ENCODE assay signal across 8 mouse cellular contexts in the genomic region with DNA sequence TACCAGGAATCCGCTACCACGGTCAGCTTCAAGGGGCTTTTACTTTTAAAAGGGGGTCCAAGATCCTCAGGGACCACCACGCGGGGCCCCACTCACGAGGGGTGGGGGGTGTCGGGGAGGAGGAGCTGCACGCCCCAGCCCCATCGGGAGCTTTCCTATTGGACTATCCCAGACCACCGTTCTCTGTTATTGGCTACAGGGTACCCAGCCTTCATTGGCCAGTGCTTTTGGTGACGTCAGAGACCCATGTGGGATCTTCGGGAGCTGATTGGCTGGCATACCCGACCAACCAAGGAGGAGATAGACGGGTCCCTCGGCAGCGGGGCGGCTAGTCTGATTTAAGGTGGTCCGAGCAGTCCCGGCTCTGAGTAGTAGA. TPM values are rescaled to one million over a fixed set of nuclear protein-coding genes. Genes with fewer than 3 reads are reported as not detected.
DNase-seq lines count a peak whose midpoint lies in the region; ATAC-seq lines count a peak whose summit lies in the region.

No protein-coding gene starts in this region.

- H3K27ac ChIP-seq in intestine, embryonic 14.5 days (ENCODE audit: low read depth), result peak overlapping the region; percentile 86

- peak overlapping the region; percentile 36; the same call in 1 of the 2 replicates for H3K9ac ChIP-seq in intestine, embryonic 14.5 days (ENCODE audit: low read length)

- intact Hi-C loops in left cerebral cortex, postnatal 14 days (cut with DNase I), result no loop called here

- DNase-seq in adrenal gland, adult 18-20 months (ENCODE audit: low spot score in 2 of 2), result peak; percentile 92 to 94
- DNase-seq in embryo, embryonic 11 days, result peak; percentile 99
- DNase-seq in gastrocnemius, postnatal 25 days, result peak; percentile 99
- DNase-seq in intestine, embryonic 14.5 days (ENCODE audit: low spot score), result peak; percentile 95
- DNase-seq in left cerebral cortex, postnatal 14 days (ENCODE audit: low spot score in 2 of 2), result peak; percentile 100
- peak; percentile 98 for DNase-seq in mesoderm, embryonic 11.5 days (ENCODE audit: low read depth, low spot score)
- DNase-seq in right cerebral cortex, postnatal 36 days (ENCODE audit: low spot score in 2 of 2), result peak; percentile 99
- peak; percentile 98 for DNase-seq in yolk sac, embryonic 10.5 days (ENCODE audit: low spot score)

- peak; percentile 88 for ATAC-seq in intestine, embryonic 14.5 days (replicated peaks; ENCODE audit: low FRiP score, low TSS enrichment, low read depth)

- WGBS in intestine, embryonic 14.5 days, result under 1% methylated on average over 18 of the region's 18 CpGs

- peak overlapping the region; percentile 48 for H3K4me3 ChIP-seq in intestine, embryonic 14.5 days (ENCODE audit: low read depth, low read length)

- peak overlapping the region; percentile 80 for H3K4me2 ChIP-seq in intestine, embryonic 14.5 days (ENCODE audit: low read length)

- H3K4me1 ChIP-seq in intestine, embryonic 14.5 days (replicated peaks; ENCODE audit: control insufficient read depth, insufficient read depth, low read length), result peaks cover 58% of the 10 kb centered on the region

- peaks cover 10% of the 10 kb centered on the region for H3K27me3 ChIP-seq in intestine, embryonic 14.5 days (replicated peaks; ENCODE audit: control insufficient read depth, insufficient read depth, low read length)

- H3K36me3 ChIP-seq in intestine, embryonic 14.5 days (ENCODE audit: control insufficient read depth, insufficient read depth, low read length), result peaks cover 5% of the 10 kb centered on the region

- no peaks in the 10 kb centered on the region for H3K9me3 ChIP-seq in intestine, embryonic 14.5 days (ENCODE audit: control insufficient read depth, low read length)

RNA-seq across cellular contexts. Expression of a gene that starts 2.9 kb away (rescaled TPM):
- 10 to 100 TPM; 58.2 to 65.6 TPM for total RNA-seq in adrenal gland, adult 18-20 months (2021)
- total RNA-seq in gastrocnemius, postnatal 25 days (2021), result 1 to 10 TPM; 5.3 to 6.2 TPM
- polyA plus RNA-seq in intestine, embryonic 14.5 days (2014; fragmentation: Nextera tagmentation; extraction: Ambion mirVana), result 15.8 and 17.8 TPM in 2 replicates
- total RNA-seq in left cerebral cortex, postnatal 14 days (2021), result 10 to 100 TPM; 14.1 to 15.9 TPM

RNA-seq across cellular contexts. Expression of a gene that starts 12.2 kb away (rescaled TPM):
- total RNA-seq in adrenal gland, adult 18-20 months (2021), result 1,000 to 10,000 TPM in 1 of 2 experiments, 100 to 1,000 TPM in 1; 911 to 1,138 TPM
- total RNA-seq in gastrocnemius, postnatal 25 days (2021), result 100 to 1,000 TPM; 845 to 891 TPM
- polyA plus RNA-seq in intestine, embryonic 14.5 days (2014; fragmentation: Nextera tagmentation; extraction: Ambion mirVana), result 395 and 515 TPM in 2 replicates
- total RNA-seq in left cerebral cortex, postnatal 14 days (2021), result 100 to 1,000 TPM; 573 to 615 TPM

RNA-seq across cellular contexts. Expression of a gene that starts 26.5 kb away (rescaled TPM):
- total RNA-seq in adrenal gland, adult 18-20 months (2021), result 10 to 100 TPM; 81.7 to 83.4 TPM
- total RNA-seq in gastrocnemius, postnatal 25 days (2021), result 10 to 100 TPM; 24.8 to 25.9 TPM
- 145 and 171 TPM in 2 replicates for polyA plus RNA-seq in intestine, embryonic 14.5 days (2014; fragmentation: Nextera tagmentation; extraction: Ambion mirVana)
- total RNA-seq in left cerebral cortex, postnatal 14 days (2021), result 100 to 1,000 TPM; 102 to 109 TPM

RNA-seq across cellular contexts. Expression of a gene that starts 29.4 kb away (rescaled TPM):
- 10 to 100 TPM; 21.4 to 37.3 TPM for total RNA-seq in adrenal gland, adult 18-20 months (2021)
- total RNA-seq in gastrocnemius, postnatal 25 days (2021), result 1 to 10 TPM; 3.9 to 6.8 TPM
- 15.0 and 21.3 TPM in 2 replicates for polyA plus RNA-seq in intestine, embryonic 14.5 days (2014; fragmentation: Nextera tagmentation; extraction: Ambion mirVana)
- 1 to 10 TPM; 1.3 to 2.7 TPM for total RNA-seq in left cerebral cortex, postnatal 14 days (2021)

RNA-seq across cellular contexts. Expression of a gene that starts 34.6 kb away (rescaled TPM):
- 1 to 10 TPM; 1.2 to 1.7 TPM for total RNA-seq in adrenal gland, adult 18-20 months (2021)
- 1 to 10 TPM; 1.8 to 2.5 TPM for total RNA-seq in gastrocnemius, postnatal 25 days (2021)
- 0.61 and 1.5 TPM in 2 replicates for polyA plus RNA-seq in intestine, embryonic 14.5 days (2014; fragmentation: Nextera tagmentation; extraction: Ambion mirVana)
- 1 to 10 TPM; 1.9 to 2.2 TPM for total RNA-seq in left cerebral cortex, postnatal 14 days (2021)

Comparison
In these comparisons a context has a peak if more than half of its experiments do, and no peak if none do; other contexts are left out.
1. Peak in every context shown above with its lines: DNase-seq, ATAC-seq, H3K4me3 ChIP-seq and H3K27ac ChIP-seq.